Mouse (Mus musculus) brain, embryonic 14.5 days (tissue): ENCODE results near the gene 9230102O04Rik.

Experiments
- CTCF ChIP-seq: fragments of 200-500 bp; IDR thresholded peaks from 2 replicates; pipeline ENCODE4 v1.5.1; 2012; ENCODE audit warnings: inconsistent platforms, mild to moderate bottlenecking, moderate library complexity, borderline replicate concordance; ENCODE audit not compliant: insufficient read depth, insufficient read length; ENCODE audit errors: extremely low read depth
- POLR2A ChIP-seq: fragments of 200-500 bp; IDR thresholded peaks from 2 replicates; pipeline ENCODE4 v1.6.1; 2012; ENCODE audit warnings: mild to moderate bottlenecking, inconsistent platforms, borderline replicate concordance; ENCODE audit not compliant: poor library complexity, insufficient read depth, insufficient read length, severe bottlenecking; ENCODE audit errors: extremely low read depth

DNA sequence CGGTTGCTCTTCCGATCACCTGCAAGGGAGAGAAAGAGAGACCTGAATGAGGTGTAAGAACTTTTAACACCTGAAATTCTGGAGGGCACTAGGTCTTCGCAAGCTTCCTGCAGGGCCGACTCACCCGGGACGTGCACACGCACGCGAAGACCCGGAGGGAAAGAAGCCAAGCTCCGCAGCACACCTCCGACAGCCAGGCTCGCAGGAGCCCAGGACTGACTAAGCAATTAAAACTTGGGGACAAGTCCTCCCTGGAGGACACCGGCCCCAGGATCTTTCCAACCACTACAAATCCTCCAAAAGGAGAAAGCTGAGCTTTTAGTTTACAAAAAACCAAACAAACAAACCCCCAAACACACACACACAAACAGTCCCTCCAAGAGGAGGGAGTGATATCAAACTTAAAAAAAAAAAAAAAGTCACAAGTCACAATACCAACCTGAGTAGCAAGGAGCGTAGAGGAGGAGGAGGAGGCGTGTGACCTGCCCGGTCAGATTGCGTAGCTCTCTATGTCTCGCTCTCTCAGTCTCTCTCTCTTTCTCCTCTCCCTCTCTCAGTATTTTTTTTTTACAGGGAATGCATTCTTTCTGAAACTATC lies 11.3 kb downstream of the 9230102O04Rik start:
- TF ChIP-seq CTCF: no peak
- no peak for TF ChIP-seq POLR2A
